Mouse (Mus musculus) thymus, adult 2 months (tissue): ENCODE measurements around the gene Plekha6. TPM values are rescaled to one million over a fixed set of nuclear protein-coding genes. Genes with fewer than 3 reads are reported as not detected.

Source experiments
- DNase-seq: peaks from one replicate; pipeline ENCODE4 v3.0.0; 2021
- H3K27ac ChIP-seq: fragments of 200-500 bp; 2 replicates; pipeline ENCODE4 v1.5.1; 2012; ENCODE audit warnings: low read length, control low read depth; ENCODE audit not compliant: control insufficient read depth, insufficient read depth
- H3K27me3 ChIP-seq: fragments of 200-500 bp; 2 replicates; pipeline ENCODE4 v1.6.1; 2012; ENCODE audit warnings: mild to moderate bottlenecking, low read length, moderate library complexity, mixed read lengths; ENCODE audit not compliant: control insufficient read depth, insufficient read depth
- H3K36me3 ChIP-seq: fragments of 200-500 bp; 2 replicates; pipeline ENCODE4 v1.6.1; 2012; ENCODE audit warnings: mild to moderate bottlenecking, low read length, moderate library complexity; ENCODE audit not compliant: control insufficient read depth, insufficient read depth
- H3K4me1 ChIP-seq: fragments of 200-500 bp; replicated peaks from 2 replicates; pipeline ENCODE4 v1.6.1; 2012; ENCODE audit warnings: low read length; ENCODE audit not compliant: control insufficient read depth, insufficient read depth
- H3K4me3 ChIP-seq: fragments of 200-500 bp; 2 replicates; pipeline ENCODE4 v1.5.1; 2012; ENCODE audit warnings: mild to moderate bottlenecking, low read length, control low read depth, moderate library complexity; ENCODE audit not compliant: control insufficient read depth, insufficient read depth
- CTCF ChIP-seq: fragments of 200-500 bp; IDR thresholded peaks from 2 replicates; pipeline ENCODE4 v1.5.1; 2012; ENCODE audit warnings: mild to moderate bottlenecking, control low read depth, low read length, moderate library complexity, borderline replicate concordance; ENCODE audit not compliant: control insufficient read depth, poor library complexity, insufficient read depth; ENCODE audit errors: extremely low read depth
- POLR2A ChIP-seq: fragments of 200-500 bp; IDR thresholded peaks from 2 replicates; pipeline ENCODE4 v1.6.1; 2012; ENCODE audit warnings: mild to moderate bottlenecking, low read length, control low read depth, moderate library complexity; ENCODE audit not compliant: control insufficient read depth, poor library complexity, insufficient read depth; ENCODE audit errors: extremely low read depth
- WGBS: fragments of 180-500 bp; shearing (Covaris S2); methylation state at CpG from one replicate; pipeline ENCODE4 v1.1.7; 2018; 5-methylcytosine and 5-hydroxymethylcytosine counted together
- polyA plus RNA-seq: library from polyadenylated mRNA; depleted of rRNA; stranded (reverse); fragments of >200 nt; gene quantifications from 2 replicates; pipeline ENCODE4 v1.2.3, GENCODE M21; 2012; rRNA removed

Plekha6 gene
- polyA plus RNA-seq, result 5.1 and 9.4 TPM in 2 replicates

DNA sequence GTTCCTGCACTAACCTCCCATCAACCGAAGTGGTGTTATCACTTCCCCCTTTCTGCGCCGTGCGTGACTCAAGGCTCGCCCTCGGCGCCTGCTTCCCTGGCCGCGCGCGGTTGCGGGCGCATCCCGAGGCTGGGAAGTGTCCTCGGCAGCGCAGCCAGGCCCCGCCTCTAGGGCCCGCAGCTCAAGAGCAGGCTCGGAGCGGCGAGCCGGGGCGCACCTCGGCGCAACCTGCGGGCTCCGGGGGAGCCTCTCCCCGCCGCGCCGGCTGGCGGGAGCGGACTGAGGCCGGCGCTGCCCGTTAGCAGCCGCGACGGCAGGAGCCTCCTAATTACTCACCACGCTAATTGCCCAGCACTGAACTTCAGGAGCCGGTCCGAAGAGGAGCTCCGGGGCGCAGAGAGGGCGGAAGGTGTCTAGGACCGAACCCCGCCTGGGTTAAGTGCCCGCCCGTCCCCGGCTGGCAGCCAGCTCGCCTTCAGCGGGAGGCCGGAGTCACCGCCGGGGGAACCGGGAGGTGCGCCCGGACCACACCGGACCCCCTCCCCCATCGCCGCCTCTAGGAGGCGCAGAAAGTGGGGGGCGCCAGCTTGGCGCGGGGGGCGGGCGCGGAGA is at the start of gene Plekha6:
Plekha6 (plus strand) TSS at position 391 of the 612 bp plus-strand sequence.
- no peak within 1 kb of the TSS for H3K27ac ChIP-seq
- peak within 1 kb of the TSS; percentile 48 for H3K4me3 ChIP-seq
- H3K36me3 ChIP-seq, result no peaks in the 10 kb centered on the region
- DNase-seq, result peak; percentile 38
- TF ChIP-seq POLR2A, result no peak
- TF ChIP-seq CTCF, result peak; percentile 31; the same call in 1 of the 2 replicates
- 1% methylated on average over 68 of the region's 68 CpGs for WGBS
- H3K27me3 ChIP-seq, result peaks cover 18% of the 10 kb centered on the region
- H3K4me1 ChIP-seq, result peaks cover 20% of the 10 kb centered on the region

DNA sequence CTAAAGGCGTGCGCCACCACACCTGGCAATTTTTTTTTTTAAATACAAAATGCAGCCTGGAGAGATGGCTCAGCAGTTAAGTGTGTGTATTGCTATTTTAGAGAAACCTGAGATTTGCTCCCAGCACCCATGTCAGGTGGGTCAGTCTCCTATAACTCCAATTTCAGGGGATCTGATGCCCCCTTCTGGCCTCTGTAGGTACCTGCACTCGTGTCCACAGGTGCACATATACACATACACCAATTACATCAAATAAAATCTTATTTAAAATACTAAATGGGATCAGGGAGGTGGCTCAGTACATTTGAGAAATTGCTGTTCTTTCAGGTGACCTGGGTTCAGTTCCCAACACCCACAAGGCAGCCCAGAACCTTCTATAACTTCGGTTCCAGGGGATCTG is 47.9 kb upstream of the Plekha6 start:
- 98% methylated on average over 4 of the region's 4 CpGs for WGBS
- no peak for TF ChIP-seq CTCF
- TF ChIP-seq POLR2A, result no peak
- no peaks in the 10 kb centered on the region for H3K36me3 ChIP-seq

DNA sequence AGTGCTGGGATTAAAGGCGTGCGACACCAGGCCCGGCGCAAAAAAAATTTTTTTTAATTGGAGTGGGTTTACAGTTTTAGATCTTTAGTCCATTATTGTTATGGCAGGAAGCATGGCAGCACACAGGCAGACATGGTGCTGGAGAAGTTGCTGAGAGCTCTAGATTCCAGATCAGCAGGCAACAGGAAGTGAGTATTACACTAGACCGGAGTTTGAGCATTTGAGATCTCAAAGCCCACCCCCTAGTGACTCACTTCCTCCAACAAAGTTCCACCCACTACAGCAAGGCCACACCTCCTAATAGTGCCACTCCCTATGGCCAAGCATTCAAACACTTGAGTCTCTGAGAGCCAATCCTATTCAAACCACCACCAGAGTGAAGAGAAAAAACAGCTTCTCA is 45.9 kb upstream of the Plekha6 start:
- no peak for DNase-seq

More for the DNA sequence above, 47.9 kb upstream of the Plekha6 start:
- DNase-seq, result no peak
- no peaks in the 10 kb centered on the region for H3K4me1 ChIP-seq
- no peak overlapping the region for H3K27ac ChIP-seq
- H3K27me3 ChIP-seq, result no peaks in the 10 kb centered on the region
- H3K4me3 ChIP-seq, result no peak overlapping the region

DNA sequence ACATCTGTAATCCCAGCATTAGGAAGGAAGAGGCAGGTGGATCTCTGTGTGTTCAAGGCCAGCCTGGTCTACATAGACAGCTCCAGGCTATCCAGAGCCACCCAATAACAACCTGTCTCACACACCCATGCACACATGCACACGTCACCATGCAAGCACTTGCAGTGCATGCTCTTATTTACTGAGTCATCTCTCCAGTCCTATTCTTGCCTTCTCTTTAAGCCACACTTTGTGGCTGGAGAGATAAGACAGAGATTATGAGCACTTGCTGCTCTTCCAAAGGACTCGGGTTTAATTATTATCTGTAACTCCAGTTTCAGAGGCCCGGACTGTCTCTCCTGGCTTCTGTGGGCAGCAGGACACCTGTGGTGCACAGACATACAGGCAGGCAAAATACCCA is 45.2 kb upstream of the Plekha6 start:
- 92% methylated on average over 3 of the region's 3 CpGs for WGBS

More for the DNA sequence above, 45.9 kb upstream of the Plekha6 start:
- Histone ChIP-seq H3K4me1 (no peaks in the 10 kb centered on the region; the same call in 1 of the 2 replicates), H3K27ac (no peak overlapping the region), H3K4me3 (no peak overlapping the region), H3K27me3 (no peaks in the 10 kb centered on the region), H3K36me3 (no peaks in the 10 kb centered on the region)
- whole genome bisulfite sequencing, result 87% methylated on average over 5 of the region's 5 CpGs
- TF ChIP-seq CTCF (no peak), POLR2A (no peak)

DNA sequence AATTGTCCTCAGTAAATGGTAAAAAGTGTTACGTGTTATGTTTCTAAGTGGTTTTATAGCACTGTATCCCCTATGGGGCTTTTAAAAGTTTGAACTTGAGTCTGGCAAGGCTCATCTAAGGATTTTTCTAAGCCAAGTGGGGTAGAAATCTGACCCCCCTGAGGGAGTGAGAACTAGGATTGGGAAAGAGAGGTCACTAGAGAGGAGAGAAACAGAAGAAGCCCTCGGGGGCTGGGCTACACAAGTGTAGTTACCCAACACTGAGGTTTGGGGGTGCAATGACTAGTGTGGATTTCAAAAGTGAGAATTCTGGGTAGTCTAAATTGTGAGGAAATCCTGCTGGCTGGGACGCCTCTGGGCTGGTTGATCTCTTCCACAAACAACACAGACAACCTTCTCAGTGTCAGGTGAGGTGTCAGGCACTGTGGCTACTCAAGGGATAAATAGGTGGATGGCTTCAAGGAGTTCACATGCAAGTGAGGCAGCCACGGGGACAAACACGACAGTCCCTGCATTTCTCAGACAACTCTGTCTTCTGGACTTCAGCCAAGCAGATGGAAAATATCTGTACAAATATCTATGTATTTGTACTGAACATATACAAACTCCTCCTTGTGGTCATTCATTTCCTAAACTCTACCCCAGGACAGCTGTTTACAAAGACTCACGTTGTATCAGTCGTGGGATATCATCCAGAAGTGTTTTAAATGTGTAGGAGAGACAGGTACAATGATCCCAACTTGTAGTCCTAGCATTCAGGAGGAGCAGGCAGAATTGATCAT is 43.9 kb upstream of the Plekha6 start:
- 78% methylated on average over 7 of the region's 7 CpGs for WGBS
- TF ChIP-seq POLR2A (no peak), CTCF (no peak)
- no peaks in the 10 kb centered on the region for H3K27me3 ChIP-seq
- H3K4me3 ChIP-seq, result no peak overlapping the region
- H3K27ac ChIP-seq, result no peak overlapping the region
- no peaks in the 10 kb centered on the region; the same call in 1 of the 2 replicates for H3K4me1 ChIP-seq
- no peaks in the 10 kb centered on the region for H3K36me3 ChIP-seq
- no peak for DNase-seq

More for the DNA sequence above, 45.2 kb upstream of the Plekha6 start:
- no peaks in the 10 kb centered on the region for H3K27me3 ChIP-seq
- H3K36me3 ChIP-seq, result no peaks in the 10 kb centered on the region
- H3K4me1 ChIP-seq, result no peaks in the 10 kb centered on the region; the same call in 1 of the 2 replicates
- no peak overlapping the region for H3K4me3 ChIP-seq
- H3K27ac ChIP-seq, result no peak overlapping the region
- no peak for DNase-seq
- TF ChIP-seq POLR2A, result no peak
- TF ChIP-seq CTCF, result no peak

DNA sequence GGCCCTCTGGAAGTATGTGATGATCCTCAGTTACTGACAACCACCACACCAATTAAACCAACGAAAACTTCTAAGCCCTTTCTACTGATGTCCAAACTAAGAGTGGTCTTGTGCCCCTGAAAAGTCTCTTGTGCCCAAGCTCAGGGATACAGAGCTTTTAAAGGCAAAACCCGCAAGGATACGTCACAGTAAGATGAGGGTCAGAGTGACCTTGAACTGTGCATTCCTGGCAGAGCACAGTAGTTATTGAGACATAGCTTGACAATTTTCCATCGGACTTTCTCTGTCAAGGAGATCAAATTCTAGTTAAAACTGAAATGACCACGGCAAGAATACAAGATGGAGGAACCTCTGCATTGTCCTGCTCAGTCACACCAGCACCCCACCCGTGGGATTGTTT is 42.8 kb upstream of the Plekha6 start:
- H3K27ac ChIP-seq, result no peak overlapping the region
- 79% methylated on average over 6 of the region's 6 CpGs for WGBS

More for the DNA sequence above, 42.8 kb upstream of the Plekha6 start:
- DNase-seq, result no peak
- H3K4me3 ChIP-seq, result no peak overlapping the region
- no peaks in the 10 kb centered on the region for H3K27me3 ChIP-seq
- H3K4me1 ChIP-seq, result no peaks in the 10 kb centered on the region; the same call in 1 of the 2 replicates
- no peak for TF ChIP-seq POLR2A
- no peak for TF ChIP-seq CTCF
- H3K36me3 ChIP-seq, result no peaks in the 10 kb centered on the region
